Mouse (Mus musculus) right cerebral cortex, postnatal 10 days (tissue): ENCODE results near the gene Apela.

Experiments
- DNase-seq, 2 experiments: peaks; one replicate each; pipeline ENCODE4 v3.0.0; 2021; ENCODE audit warnings: low spot score in 2 of 2

Apela gene

GRCm38 (mm10) chr8:65037117-65037533 is at the start of gene Apela:
TSS of gene Apela (minus strand) at chr8:65037336.
- DNase-seq, result peak; percentile 23 to 26

- DNase-seq, result no peak
Observed at GRCm38 (mm10) chr8:65085680-65086079, 48.5 kb upstream of the Apela start.

GRCm38 (mm10) chr8:65080731-65081130 is 43.6 kb upstream of the Apela start:
- DNase-seq, result no peak

DNA sequence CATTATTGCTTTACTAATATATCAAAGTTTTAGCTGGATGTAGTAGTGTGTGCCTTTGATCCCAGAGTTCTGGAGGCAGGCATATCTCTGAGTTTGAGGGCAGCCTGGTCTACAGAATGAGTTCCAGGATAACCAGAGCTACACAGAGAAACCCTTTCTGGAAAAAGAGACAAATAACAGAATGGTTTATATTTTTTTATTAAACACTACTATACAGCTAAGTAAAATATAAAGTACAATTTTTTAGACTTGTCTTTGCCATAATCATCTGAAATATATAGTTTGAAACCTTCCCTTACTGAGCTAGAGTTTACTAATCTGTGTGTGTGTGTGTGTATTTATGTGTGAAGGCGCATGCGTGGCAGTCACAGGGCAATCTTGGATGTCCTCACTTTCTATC is 37.6 kb upstream of the Apela start, which contains the start of gene Gm10663:
TSS of gene Gm10663 (plus strand) at position 301 of the 400 bp plus-strand sequence.
- DNase-seq, result no peak

- DNase-seq, result no peak
Observed at GRCm38 (mm10) chr8:65070996-65071395, 33.9 kb upstream of the Apela start.

DNA sequence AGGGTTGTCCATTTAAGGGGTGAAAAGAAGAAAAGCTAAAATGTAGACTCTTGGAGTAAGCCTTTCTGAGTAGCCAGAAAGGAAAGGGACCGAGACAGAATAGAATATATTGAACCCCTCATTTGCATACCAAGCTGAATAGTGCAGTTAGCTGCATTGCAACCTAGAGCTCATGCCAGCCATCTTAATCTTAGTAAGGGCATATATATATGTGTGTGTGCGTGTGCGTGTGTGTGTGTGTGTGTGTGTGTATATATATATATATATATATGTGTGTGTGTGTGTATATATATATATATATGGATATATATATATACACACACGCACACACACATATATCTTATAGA is 31.3 kb upstream of the Apela start:
- no peak for DNase-seq

DNA sequence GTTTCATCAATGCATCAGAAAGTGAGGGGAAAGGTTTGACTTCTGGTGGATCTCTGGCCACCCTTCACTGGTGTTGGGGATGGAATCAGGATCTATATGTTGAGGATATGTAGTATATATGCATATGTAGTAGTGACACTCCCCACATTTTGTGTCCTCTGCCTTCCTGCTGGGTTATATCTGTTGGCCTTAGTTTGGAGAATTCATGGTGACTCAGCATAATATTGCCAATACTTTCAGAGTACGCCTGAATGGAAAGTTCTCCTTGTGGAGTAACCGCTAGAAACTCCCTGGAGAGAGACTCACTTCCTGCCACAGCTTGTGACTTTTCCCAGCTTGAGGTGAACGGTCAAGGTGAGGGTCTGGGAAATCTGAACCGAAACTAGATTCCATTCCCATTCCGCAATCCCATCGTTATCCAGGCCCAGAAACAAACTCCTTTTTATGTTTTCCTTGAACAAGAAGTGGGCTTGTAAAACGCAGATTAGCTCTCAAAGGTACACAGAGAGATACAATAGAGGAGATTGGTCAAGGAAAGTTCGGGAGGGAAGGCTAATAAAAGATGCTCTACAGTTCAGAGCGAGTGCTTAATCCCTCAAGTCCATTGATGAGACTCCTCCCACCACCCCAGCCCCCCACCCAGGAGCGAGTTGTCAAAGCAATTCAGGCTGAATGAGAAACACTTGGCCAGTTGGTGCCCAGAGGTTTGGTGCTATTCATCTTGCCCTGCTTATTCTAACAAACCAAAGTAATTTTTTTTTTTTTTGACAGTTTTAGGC is 30.7 kb upstream of the Apela start:
- no peak for DNase-seq

GRCm38 (mm10) chr8:65067031-65067430 is 29.9 kb upstream of the Apela start:
- no peak for DNase-seq

GRCm38 (mm10) chr8:65065622-65066021 is 28.5 kb upstream of the Apela start:
- no peak for DNase-seq

DNA sequence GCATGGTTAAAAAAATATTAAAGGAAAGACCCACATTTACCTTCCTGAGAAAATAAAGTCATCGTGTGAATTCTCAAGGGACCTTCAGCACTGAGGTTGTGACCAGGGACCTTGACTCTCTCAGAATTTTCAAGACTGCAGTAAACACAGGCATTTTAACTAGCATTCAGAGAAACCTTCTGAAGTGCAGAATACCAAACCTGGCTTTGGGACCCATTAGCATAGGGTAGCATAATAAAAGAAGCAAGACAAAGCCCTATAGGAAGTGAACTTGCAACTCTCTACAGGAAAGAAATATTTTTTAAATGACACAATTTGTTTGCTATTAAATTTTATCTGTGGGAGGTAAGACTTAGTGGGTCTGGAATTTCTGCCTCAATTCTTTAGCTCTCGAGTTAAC is 26.9 kb upstream of the Apela start:
- DNase-seq, result no peak

- DNase-seq, result no peak
Observed at GRCm38 (mm10) chr8:65062195-65062594, 25.1 kb upstream of the Apela start.

- no peak for DNase-seq
Observed at GRCm38 (mm10) chr8:65056722-65057121, 19.6 kb upstream of the Apela start.

DNA sequence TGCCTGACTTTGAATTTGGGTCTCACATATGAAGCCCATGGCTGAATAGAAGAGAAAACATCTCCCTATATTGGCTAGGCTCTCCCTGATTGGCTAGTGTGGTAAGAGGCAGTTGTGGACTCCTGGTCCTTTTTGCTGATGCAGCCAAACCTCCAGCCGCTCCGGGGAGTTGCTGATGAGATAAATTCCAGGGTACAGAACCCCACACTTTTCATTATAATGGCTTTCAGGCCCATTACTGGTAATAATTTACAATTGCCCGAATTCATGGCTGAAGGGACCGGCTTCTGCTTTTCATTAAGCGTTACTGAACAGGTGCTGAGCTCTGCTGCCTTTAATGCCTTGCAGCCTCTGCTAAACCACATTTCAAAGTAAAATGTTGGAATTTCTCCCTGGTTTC is 16.8 kb upstream of the Apela start:
- DNase-seq, result no peak

DNA sequence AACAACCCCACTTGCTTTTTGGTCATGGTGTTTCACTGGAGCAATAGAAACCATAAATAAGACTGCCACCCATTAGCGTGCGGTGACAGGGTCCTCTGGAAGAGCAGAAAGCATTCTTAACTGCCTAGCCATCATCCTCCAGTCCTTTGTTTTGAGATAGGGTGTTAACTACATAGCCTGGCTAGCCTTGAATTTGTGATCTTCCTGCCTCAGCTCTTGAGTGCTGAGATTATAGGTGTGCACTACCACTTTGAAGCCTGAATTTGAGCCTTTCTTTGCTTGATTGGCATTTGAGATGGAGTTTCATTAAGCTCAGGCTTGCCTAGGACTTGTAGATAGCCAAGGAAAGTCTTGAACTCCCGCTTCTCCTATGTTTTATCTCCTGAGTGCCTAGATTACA is 16.4 kb upstream of the Apela start:
- DNase-seq, result no peak

DNA sequence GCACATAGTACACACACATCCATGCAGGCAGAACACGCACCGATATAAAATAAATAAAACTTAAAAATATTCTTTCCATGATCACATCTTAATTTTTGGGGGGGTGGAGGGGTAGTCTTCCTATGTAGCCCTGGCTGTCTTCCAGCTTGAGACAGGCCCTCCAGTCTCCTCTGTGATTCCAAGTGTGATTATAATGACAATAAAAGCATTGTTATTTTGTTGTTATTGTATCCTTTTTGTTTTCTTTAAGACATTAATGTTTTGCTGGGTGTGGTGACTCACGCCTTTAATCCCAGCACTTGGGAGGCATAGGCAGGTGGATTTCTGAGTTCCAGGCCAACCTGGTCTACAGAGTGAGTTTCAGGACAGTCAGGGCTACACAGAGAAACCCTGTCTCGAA is 10.7 kb upstream of the Apela start:
- DNase-seq, result no peak

GRCm38 (mm10) chr8:65047193-65047592 is 10.1 kb upstream of the Apela start:
- DNase-seq, result no peak

DNA sequence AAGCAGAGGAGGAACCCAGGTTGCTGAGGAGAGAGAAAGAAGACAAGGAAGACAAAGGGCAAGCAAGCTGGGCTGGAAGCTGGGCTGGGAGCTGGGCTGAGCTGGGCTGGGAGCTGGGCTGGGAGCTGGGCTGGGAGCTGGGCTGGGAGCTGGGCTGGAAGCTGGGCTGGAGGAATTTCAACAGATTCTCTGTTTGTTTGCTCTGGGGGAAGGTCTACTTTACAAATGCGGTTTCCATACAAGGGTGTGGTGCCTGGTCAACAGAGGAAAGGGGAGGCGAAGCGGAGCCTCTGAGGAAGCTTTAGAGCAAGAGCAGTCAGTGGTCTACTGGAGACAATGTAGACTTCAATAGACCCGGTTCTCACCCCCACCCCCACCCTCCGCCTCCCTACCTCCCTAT is 9.4 kb upstream of the Apela start:
- DNase-seq, result no peak

- no peak for DNase-seq
Observed at GRCm38 (mm10) chr8:65034136-65034535, 3.0 kb downstream of the Apela start.

DNA sequence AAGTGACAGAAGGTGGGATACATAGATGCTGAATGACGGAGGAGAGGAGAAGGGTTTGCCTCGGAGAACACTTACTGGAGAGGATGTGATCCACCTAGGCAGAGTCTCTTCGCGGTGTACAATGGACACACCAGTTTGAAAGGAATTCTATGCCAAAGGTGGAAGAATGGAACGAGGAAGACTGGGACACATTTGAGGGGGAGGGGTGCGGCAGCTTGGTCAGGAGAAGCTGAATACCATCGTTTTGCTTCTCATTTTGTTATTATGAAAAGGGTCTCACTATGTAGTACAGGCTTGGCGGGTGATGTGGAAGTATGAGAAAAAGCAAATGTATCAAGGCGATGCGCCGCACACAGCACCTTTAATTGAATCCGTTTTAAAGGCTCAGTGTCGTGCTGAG is 4.1 kb downstream of the Apela start:
- no peak for DNase-seq

DNA sequence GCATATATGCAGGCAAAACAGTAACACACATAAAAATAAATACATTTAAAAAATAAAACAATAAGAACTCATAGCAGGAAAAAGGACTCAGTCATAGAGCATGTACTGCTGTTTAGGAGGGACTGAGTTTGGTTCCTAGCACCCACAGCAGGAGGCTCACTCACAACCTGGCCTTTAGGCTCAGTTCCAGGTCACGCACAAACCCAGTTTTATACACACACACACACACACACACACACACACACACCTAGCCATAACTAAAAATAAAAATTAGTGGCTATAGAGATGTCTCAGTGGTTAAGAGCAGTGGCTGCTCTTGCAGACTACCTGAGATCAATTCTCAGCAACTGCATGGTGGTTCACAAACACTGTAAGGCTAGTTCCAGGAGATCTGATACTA is 5.0 kb downstream of the Apela start:
- DNase-seq, result no peak

DNA sequence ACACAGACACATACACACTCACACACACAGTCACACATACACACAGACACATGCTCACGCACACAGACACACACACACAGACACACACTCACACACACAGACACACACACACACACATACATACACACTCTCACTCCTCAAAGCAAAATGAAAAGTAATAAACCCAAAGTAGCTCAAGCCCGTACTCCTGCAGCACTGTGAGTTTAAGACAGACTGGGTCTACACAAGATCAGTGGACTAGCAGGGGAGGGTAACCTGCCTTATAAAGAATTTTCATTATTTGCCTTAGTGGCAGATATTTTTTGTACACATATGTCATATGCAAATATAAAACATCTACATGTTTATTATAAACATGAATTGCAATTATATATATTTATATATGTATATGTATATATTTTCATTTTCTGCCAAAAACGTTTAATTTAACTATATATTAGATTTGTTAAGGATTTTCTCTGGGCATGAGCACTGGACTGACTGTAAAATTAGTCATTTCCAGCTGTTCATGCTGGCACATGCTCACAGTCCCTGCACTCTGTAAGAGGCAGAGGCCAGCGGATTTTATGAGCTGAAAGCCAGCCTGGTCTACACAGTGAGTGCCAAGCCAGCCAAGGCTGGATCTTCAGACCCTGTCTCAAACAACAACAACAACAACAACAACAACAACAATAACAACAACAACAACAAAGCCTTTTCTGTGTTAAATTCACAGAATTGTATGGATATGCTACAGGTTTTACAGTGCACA is 6.2 kb downstream of the Apela start:
- no peak for DNase-seq

DNA sequence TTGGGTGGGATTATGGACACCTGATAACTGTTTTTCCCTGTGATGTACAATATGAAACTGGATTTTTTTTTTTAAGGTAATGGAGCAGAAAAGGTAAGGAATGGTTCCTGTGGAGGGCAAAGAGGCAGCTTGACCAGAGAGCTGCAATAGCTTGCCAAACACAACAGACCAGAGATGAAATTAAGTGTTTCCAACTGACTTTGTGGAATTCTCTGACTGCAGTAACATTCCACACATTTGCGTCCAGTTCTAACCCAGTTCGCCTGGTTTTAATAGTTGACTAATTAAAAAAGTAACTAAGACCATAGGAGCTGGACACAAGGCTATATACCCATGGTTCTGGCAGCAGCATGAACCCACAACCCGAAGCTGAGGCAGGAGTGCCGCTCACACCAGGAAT is 7.4 kb downstream of the Apela start:
- DNase-seq, result no peak

- DNase-seq, result no peak
Observed at GRCm38 (mm10) chr8:65028959-65029686, 8.0 kb downstream of the Apela start.
